Mouse (Mus musculus): ENCODE results near the gene Sgip1. TPM values are rescaled to one million over a fixed set of nuclear protein-coding genes. Genes with fewer than 3 reads are reported as not detected.

The Sgip1 gene
- polyA plus RNA-seq, 1 experiment: 0.10 TPM

DNA sequence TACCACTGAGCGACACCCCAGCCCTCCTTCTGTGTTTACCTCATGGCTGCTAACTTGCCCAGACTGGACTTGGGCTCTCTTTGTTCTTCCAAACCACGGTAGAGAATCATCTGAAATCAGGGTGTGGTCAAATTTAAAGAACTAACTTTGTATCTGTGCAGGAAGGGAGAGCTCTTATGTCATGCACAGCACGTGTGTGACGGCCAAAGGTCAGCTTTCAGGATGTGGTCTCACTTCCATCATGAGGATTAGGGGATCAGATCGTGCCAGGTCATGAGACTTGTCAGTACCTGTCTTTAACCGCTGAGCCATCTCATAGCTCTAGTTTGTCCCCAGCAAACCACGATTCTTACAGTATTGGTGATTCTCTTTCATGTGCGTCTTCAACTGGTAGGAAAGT is 240.6 kb downstream of the Sgip1 start:
- no peak overlapping the region for H3ac ChIP-seq (ENCODE audit: control insufficient read depth, insufficient read length)
- no peak overlapping the region for H3K4me2 ChIP-seq (ENCODE audit: low read depth)
- TF ChIP-seq MYOD1 (IDR thresholded peaks at IDR 0.05; ENCODE audit: control insufficient read depth in 1 of 3, insufficient read length in 2 of 3, low read depth in 2 of 3): no peak
- TF ChIP-seq TCF3 (IDR thresholded peaks at IDR 0.05; ENCODE audit: insufficient read length, low read depth): no peak
- no peak for TF ChIP-seq USF1 (IDR thresholded peaks at IDR 0.05; ENCODE audit: low read depth)
- no peak for TF ChIP-seq MYOG (IDR thresholded peaks at IDR 0.05; ENCODE audit: control insufficient read depth in 1 of 3, insufficient read depth in 1 of 3, insufficient read length in 2 of 3, low read depth in 2 of 3)
- no peak for TF ChIP-seq POLR2AphosphoS2 (IDR thresholded peaks at IDR 0.05; ENCODE audit: insufficient read length, low read depth)
- TF ChIP-seq SRF (IDR thresholded peaks at IDR 0.05; ENCODE audit: control insufficient read depth, insufficient read length, low read depth): no peak
- no peak for TF ChIP-seq MAX (IDR thresholded peaks at IDR 0.05; ENCODE audit: low read depth)
- no peak for TF ChIP-seq REST (IDR thresholded peaks at IDR 0.05; ENCODE audit: insufficient read depth, insufficient read length)
- no peak for TF ChIP-seq E2F4 (IDR thresholded peaks at IDR 0.05; ENCODE audit: insufficient read depth)
- TF ChIP-seq CEBPB (IDR thresholded peaks at IDR 0.05; ENCODE audit: insufficient read depth, poor library complexity, severe bottlenecking): no peak
- TF ChIP-seq TCF12 (IDR thresholded peaks at IDR 0.05; ENCODE audit: insufficient read depth, poor library complexity, severe bottlenecking): no peak
- no peak for TF ChIP-seq POLR2A (IDR thresholded peaks at IDR 0.05; ENCODE audit: insufficient read length, low read depth)
- H3K36me3 ChIP-seq (ENCODE audit: control insufficient read depth, insufficient read depth): no peaks in the 10 kb centered on the region
- no peaks in the 10 kb centered on the region for H3K79me2 ChIP-seq (ENCODE audit: control insufficient read depth, insufficient read depth)
- no peaks in the 10 kb centered on the region for H3K27me3 ChIP-seq (ENCODE audit: control insufficient read depth, insufficient read depth, insufficient read length)
- no peak overlapping the region for H3K4me3 ChIP-seq

DNA sequence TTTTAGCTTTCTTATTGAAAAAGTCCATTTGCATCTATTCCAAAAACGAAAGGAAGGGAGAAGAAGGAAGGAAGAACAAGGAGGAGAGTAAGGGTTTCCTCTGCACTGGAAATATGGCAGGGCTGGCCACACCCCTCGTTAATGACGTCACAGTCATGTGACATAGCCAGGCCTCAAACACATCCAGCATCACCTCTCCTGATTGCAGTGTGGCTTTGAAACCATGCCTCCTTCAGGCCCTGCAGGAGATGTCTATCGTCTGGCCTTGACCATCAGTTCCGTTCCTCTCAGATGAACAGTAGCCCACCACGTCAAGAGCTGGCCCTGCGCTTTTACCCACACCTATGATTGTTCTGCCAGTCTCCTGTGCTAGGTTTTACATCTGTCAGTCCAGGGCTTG is 245.1 kb downstream of the Sgip1 start:
- H3K79me2 ChIP-seq (ENCODE audit: control insufficient read depth, insufficient read depth): no peaks in the 10 kb centered on the region
- H3K27me3 ChIP-seq (ENCODE audit: control insufficient read depth, insufficient read depth, insufficient read length): no peaks in the 10 kb centered on the region
- H3ac ChIP-seq (ENCODE audit: control insufficient read depth, insufficient read length): no peak overlapping the region
- H3K4me3 ChIP-seq: no peak overlapping the region
- no peaks in the 10 kb centered on the region for H3K36me3 ChIP-seq (ENCODE audit: control insufficient read depth, insufficient read depth)
- TF ChIP-seq TCF3 (IDR thresholded peaks at IDR 0.05; ENCODE audit: insufficient read length, low read depth): no peak
- TF ChIP-seq POLR2AphosphoS2 (IDR thresholded peaks at IDR 0.05; ENCODE audit: insufficient read length, low read depth): no peak
- no peak for TF ChIP-seq MAX (IDR thresholded peaks at IDR 0.05; ENCODE audit: low read depth)
- TF ChIP-seq CEBPB (IDR thresholded peaks at IDR 0.05; ENCODE audit: insufficient read depth, poor library complexity, severe bottlenecking): no peak
- TF ChIP-seq MYOD1 (IDR thresholded peaks at IDR 0.05; ENCODE audit: control insufficient read depth in 1 of 3, insufficient read length in 2 of 3, low read depth in 2 of 3): no peak
- TF ChIP-seq SRF (IDR thresholded peaks at IDR 0.05; ENCODE audit: control insufficient read depth, insufficient read length, low read depth): no peak
- TF ChIP-seq USF1 (IDR thresholded peaks at IDR 0.05; ENCODE audit: low read depth): no peak
- no peak for TF ChIP-seq MYOG (IDR thresholded peaks at IDR 0.05; ENCODE audit: control insufficient read depth in 1 of 3, insufficient read depth in 1 of 3, insufficient read length in 2 of 3, low read depth in 2 of 3)
- TF ChIP-seq E2F4 (IDR thresholded peaks at IDR 0.05; ENCODE audit: insufficient read depth): no peak
- H3K4me2 ChIP-seq (ENCODE audit: low read depth): no peak overlapping the region

DNA sequence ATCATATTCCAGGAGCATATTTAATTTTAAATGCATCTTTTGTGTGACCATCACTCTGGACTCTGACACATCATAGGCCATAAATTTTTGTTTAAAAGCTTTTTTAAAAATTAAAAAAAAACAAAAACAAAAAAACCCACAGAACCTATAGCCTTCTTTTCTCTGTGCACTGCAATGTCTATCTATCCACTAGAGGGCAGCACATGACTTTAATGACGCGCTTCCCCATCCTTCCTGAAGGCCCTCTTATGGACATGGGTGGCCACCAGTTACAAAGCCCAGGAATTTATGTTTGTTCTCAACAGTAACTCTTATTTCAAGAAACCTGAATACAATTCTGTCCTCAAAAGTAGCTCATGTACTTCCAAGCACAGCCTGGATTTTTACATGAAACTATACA is 245.8 kb downstream of the Sgip1 start:
- H3K79me2 ChIP-seq (ENCODE audit: control insufficient read depth, insufficient read depth): no peaks in the 10 kb centered on the region
- H3K4me2 ChIP-seq (ENCODE audit: low read depth): no peak overlapping the region
- no peak overlapping the region for H3ac ChIP-seq (ENCODE audit: control insufficient read depth, insufficient read length)
- H3K4me3 ChIP-seq: no peak overlapping the region
- no peaks in the 10 kb centered on the region for H3K36me3 ChIP-seq (ENCODE audit: control insufficient read depth, insufficient read depth)
- H3K27me3 ChIP-seq (ENCODE audit: control insufficient read depth, insufficient read depth, insufficient read length): no peaks in the 10 kb centered on the region
- no peak for TF ChIP-seq SRF (IDR thresholded peaks at IDR 0.05; ENCODE audit: control insufficient read depth, insufficient read length, low read depth)
- TF ChIP-seq REST (IDR thresholded peaks at IDR 0.05; ENCODE audit: insufficient read depth, insufficient read length): no peak
- no peak for TF ChIP-seq E2F4 (IDR thresholded peaks at IDR 0.05; ENCODE audit: insufficient read depth)
- TF ChIP-seq TCF3 (IDR thresholded peaks at IDR 0.05; ENCODE audit: insufficient read length, low read depth): no peak
- TF ChIP-seq CEBPB (IDR thresholded peaks at IDR 0.05; ENCODE audit: insufficient read depth, poor library complexity, severe bottlenecking): no peak
- TF ChIP-seq MYOG (IDR thresholded peaks at IDR 0.05; ENCODE audit: control insufficient read depth in 1 of 3, insufficient read depth in 1 of 3, insufficient read length in 2 of 3, low read depth in 2 of 3): no peak
- TF ChIP-seq USF1 (IDR thresholded peaks at IDR 0.05; ENCODE audit: low read depth): no peak
- TF ChIP-seq MYOD1 (IDR thresholded peaks at IDR 0.05; ENCODE audit: control insufficient read depth in 1 of 3, insufficient read length in 2 of 3, low read depth in 2 of 3): no peak
- TF ChIP-seq MAX (IDR thresholded peaks at IDR 0.05; ENCODE audit: low read depth): no peak
- no peak for TF ChIP-seq POLR2A (IDR thresholded peaks at IDR 0.05; ENCODE audit: insufficient read length, low read depth)
- no peak for TF ChIP-seq TCF12 (IDR thresholded peaks at IDR 0.05; ENCODE audit: insufficient read depth, poor library complexity, severe bottlenecking)
- TF ChIP-seq POLR2AphosphoS2 (IDR thresholded peaks at IDR 0.05; ENCODE audit: insufficient read length, low read depth): no peak

- Histone ChIP-seq H3K4me2 (ENCODE audit: low read depth) (no peak overlapping the region), H3K36me3 (ENCODE audit: control insufficient read depth, insufficient read depth) (no peaks in the 10 kb centered on the region), H3K27me3 (ENCODE audit: control insufficient read depth, insufficient read depth, insufficient read length) (no peaks in the 10 kb centered on the region), H3K79me2 (ENCODE audit: control insufficient read depth, insufficient read depth) (no peaks in the 10 kb centered on the region), H3ac (ENCODE audit: control insufficient read depth, insufficient read length) (no peak overlapping the region), H3K4me3 (no peak overlapping the region)
- TF ChIP-seq MAX (IDR thresholded peaks at IDR 0.05; ENCODE audit: low read depth): no peak
- no peak for TF ChIP-seq SRF (IDR thresholded peaks at IDR 0.05; ENCODE audit: control insufficient read depth, insufficient read length, low read depth)
- no peak for TF ChIP-seq USF1 (IDR thresholded peaks at IDR 0.05; ENCODE audit: low read depth)
- no peak for TF ChIP-seq MYOG (IDR thresholded peaks at IDR 0.05; ENCODE audit: control insufficient read depth in 1 of 3, insufficient read depth in 1 of 3, insufficient read length in 2 of 3, low read depth in 2 of 3)
- no peak for TF ChIP-seq CEBPB (IDR thresholded peaks at IDR 0.05; ENCODE audit: insufficient read depth, poor library complexity, severe bottlenecking)
- TF ChIP-seq POLR2AphosphoS2 (IDR thresholded peaks at IDR 0.05; ENCODE audit: insufficient read length, low read depth): no peak
- TF ChIP-seq TCF3 (IDR thresholded peaks at IDR 0.05; ENCODE audit: insufficient read length, low read depth): no peak
- TF ChIP-seq REST (IDR thresholded peaks at IDR 0.05; ENCODE audit: insufficient read depth, insufficient read length): no peak
- no peak for TF ChIP-seq E2F4 (IDR thresholded peaks at IDR 0.05; ENCODE audit: insufficient read depth)
- no peak for TF ChIP-seq MYOD1 (IDR thresholded peaks at IDR 0.05; ENCODE audit: control insufficient read depth in 1 of 3, insufficient read length in 2 of 3, low read depth in 2 of 3)
Measured at GRCm38 (mm10) chr4:102987325-102987724, 246.2 kb downstream of the Sgip1 start.

Measured in myocyte (in vitro differentiated cells).